Mouse (Mus musculus): ENCODE data around the gene Stk38.
"Not testable (repeated sequence)": the region's sequence is repeated elsewhere in the genome, so short reads cannot be mapped to it uniquely, and the experiment has no call there.

Stk38 gene

GRCm38 (mm10) chr17:29007243-29007640 is 553 bp downstream of the Stk38 start:
- DNase-seq (ENCODE audit: low spot score) = no peak

GRCm38 (mm10) chr17:29006812-29007211 is 983 bp downstream of the Stk38 start:
- DNase-seq (ENCODE audit: low spot score) = no peak

- no peak for DNase-seq (ENCODE audit: low spot score)
These were observed 2.8 kb downstream of the Stk38 start for GRCm38 (mm10) chr17:29005002-29005401.

- DNase-seq (ENCODE audit: low spot score) = no peak
These were observed 4.1 kb downstream of the Stk38 start for GRCm38 (mm10) chr17:29003740-29004139.

GRCm38 (mm10) chr17:29000465-29000864 is 7.3 kb downstream of the Stk38 start:
- DNase-seq (ENCODE audit: low spot score) = no peak

GRCm38 (mm10) chr17:28994615-28995014 is 13.2 kb downstream of the Stk38 start:
- DNase-seq (ENCODE audit: low spot score) = no peak

GRCm38 (mm10) chr17:28993004-28993403 is 14.8 kb downstream of the Stk38 start:
- not testable (repeated sequence) for DNase-seq (ENCODE audit: low spot score)

GRCm38 (mm10) chr17:28992105-28992504 is 15.7 kb downstream of the Stk38 start:
- no peak for DNase-seq (ENCODE audit: low spot score)

GRCm38 (mm10) chr17:28991286-28991685 is 16.5 kb downstream of the Stk38 start:
- DNase-seq (ENCODE audit: low spot score) = no peak

GRCm38 (mm10) chr17:28990060-28990459 is 17.7 kb downstream of the Stk38 start:
- DNase-seq (ENCODE audit: low spot score) = no peak

GRCm38 (mm10) chr17:28988996-28989395 is 18.8 kb downstream of the Stk38 start:
- DNase-seq (ENCODE audit: low spot score) = no peak

GRCm38 (mm10) chr17:28988291-28988690 is 19.5 kb downstream of the Stk38 start:
- no peak for DNase-seq (ENCODE audit: low spot score)

- DNase-seq (ENCODE audit: low spot score) = no peak
These were observed 20.1 kb downstream of the Stk38 start for GRCm38 (mm10) chr17:28987713-28988112.

- no peak for DNase-seq (ENCODE audit: low spot score)
These were observed 21.0 kb downstream of the Stk38 start for GRCm38 (mm10) chr17:28986833-28987232.

GRCm38 (mm10) chr17:28984724-28985420 is 22.9 kb downstream of the Stk38 start:
- no peak for DNase-seq (ENCODE audit: low spot score)

- DNase-seq (ENCODE audit: low spot score) = no peak
These were observed 25.2 kb downstream of the Stk38 start for GRCm38 (mm10) chr17:28982591-28982990.

- no peak for DNase-seq (ENCODE audit: low spot score)
These were observed 26.7 kb downstream of the Stk38 start for GRCm38 (mm10) chr17:28981081-28981480.

GRCm38 (mm10) chr17:28979091-28979490 is 28.7 kb downstream of the Stk38 start:
- no peak for DNase-seq (ENCODE audit: low spot score)

GRCm38 (mm10) chr17:28970122-28970521 is 37.7 kb downstream of the Stk38 start:
- DNase-seq (ENCODE audit: low spot score) = no peak

GRCm38 (mm10) chr17:28967021-28967610 is 40.7 kb downstream of the Stk38 start:
- DNase-seq (ENCODE audit: low spot score) = no peak

GRCm38 (mm10) chr17:28961596-28961995 is 46.2 kb downstream of the Stk38 start:
- no peak for DNase-seq (ENCODE audit: low spot score)

GRCm38 (mm10) chr17:28960597-28960996 is 47.2 kb downstream of the Stk38 start:
- DNase-seq (ENCODE audit: low spot score) = no peak

- no peak for DNase-seq (ENCODE audit: low spot score)
These were observed 53.4 kb downstream of the Stk38 start for GRCm38 (mm10) chr17:28954416-28954815.

- no peak for DNase-seq (ENCODE audit: low spot score)
These were observed 54.5 kb downstream of the Stk38 start for GRCm38 (mm10) chr17:28953251-28953650.

Measured in ovary, postnatal 14 days (tissue).